Mouse (Mus musculus) heart, postnatal 36 days (tissue): ENCODE results near the gene Pdzk1. TPM values are rescaled to one million over a fixed set of nuclear protein-coding genes. Genes with fewer than 3 reads are reported as not detected.

Source experiments
- DNase-seq, 2 experiments: peaks; one replicate each; pipeline ENCODE4 v3.0.0; 2021 to 2022
- intact Hi-C: fragments of 180-260 bp; cut with DNase I; formaldehyde crosslinking; loops from one replicate; pipeline ENCODE4 v1.15.1; 2025
- total RNA-seq, 2 experiments: library from RNA; stranded (reverse); gene quantifications; 2 replicates each; pipeline ENCODE4 v1.2.3; 2021

The Pdzk1 gene
- total RNA-seq, 2 experiments from 2014 or later: not detected

DNA sequence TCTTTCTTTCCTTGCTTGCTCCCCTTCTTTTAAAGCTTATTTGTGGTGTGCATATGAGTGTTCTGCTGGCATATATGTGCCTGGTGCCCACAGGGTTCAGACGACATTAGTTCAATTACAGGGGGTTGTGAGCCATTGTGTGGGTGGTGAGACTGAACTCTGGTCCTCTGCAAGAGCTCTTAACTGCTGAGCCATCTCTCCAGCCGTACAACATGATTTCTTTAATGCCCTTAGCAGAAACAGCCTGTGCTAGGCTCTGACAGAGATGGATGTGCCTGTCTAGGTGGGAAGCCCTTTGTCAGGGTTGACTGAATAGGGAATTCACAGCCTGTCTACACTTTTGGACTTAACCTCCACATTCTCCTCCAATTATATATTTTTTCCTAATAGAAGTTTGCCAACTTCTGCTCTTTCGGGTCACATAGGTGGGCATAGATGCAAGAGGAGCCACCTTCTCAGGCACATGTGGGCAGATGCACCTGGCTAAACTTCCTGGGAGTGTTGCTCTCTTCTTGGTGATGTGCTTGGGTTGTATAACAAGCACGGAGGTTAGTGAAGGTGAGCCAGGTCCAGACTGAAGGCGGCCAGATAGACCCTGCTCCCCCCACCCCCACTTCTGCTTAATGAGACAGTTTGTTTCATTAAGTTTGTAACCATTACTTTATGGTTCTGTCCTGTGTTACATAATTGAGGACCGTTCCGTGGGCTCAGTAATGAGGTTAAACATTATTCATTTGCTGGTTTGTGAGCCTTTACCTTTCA, 5.7 kb downstream of the Pdzk1 start:
- no peak for DNase-seq
- intact Hi-C loops: no loop called here

DNA sequence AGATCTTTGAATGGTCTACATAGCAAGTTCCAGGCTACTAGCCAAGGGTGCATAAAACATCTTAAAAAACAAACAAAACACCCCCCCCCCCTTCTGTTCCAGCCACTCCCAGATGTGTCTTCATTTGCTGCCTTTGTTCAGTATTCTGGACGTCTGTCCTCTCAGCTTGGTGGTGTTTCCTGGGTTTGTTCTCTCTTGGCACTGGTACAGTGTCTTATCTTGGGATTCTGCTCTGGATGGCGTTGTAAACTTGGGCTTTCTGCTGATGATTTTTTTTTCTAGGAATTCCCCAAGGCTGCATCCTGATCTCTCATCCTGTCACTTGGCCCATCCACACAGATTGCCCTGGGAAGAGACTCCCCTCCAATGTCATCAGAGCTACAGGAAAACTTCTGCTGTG, 7.3 kb downstream of the Pdzk1 start:
- DNase-seq: no peak
- intact Hi-C loops: no loop called here

DNA sequence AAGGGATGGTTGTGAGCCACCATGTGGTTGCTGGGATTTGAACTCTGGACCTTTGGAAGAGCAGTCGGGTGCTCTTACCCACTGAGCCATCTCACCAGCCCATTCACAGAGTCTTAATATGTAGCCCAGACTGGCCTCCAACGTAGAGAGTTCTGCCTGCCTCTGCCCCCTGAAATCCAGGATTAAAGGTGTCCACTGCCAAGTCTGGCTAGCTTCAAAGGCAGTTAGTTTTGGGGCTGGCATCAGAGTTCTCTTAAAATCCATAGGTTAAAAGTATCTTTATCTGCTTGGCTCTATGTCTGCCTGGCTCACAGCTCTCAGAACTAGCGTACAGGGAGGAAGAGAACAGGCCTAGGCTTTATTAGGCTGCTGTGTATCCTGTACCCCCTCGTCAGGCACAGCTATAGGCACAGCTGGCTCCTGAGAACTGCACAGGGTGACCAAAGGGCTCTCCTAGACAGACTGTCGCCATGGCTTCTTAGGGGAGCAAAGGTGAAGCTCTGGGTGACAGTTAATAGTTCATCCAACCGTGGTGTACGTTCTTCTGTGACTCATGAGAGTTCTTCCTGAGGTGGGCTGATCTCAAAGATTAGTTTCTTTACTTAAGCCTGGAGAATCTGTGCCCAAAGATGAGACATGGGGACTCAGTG, 10.0 kb downstream of the Pdzk1 start:
- intact Hi-C loops: no loop called here
- DNase-seq: no peak

DNA sequence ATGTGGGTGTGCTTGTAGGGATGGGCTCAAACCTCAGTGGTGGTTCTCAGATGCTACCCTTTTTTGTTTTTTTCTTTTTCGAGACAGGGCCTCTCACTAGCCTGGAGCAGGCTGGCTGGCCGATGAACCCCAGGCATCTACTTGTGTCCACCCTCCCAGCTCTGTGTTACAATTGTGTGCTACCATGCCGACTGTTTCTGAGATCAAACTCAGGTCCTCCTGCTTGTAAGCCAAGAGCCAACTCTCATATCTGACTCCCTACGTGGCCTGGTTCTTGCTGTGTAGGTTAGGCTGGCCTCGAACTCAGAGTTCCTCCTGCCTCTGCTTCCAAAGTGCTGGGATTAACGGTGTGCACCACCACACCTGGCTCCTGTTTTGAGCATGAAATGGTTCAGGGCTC, 16.1 kb downstream of the Pdzk1 start:
- no peak for DNase-seq
- intact Hi-C loops: no loop called here

DNA sequence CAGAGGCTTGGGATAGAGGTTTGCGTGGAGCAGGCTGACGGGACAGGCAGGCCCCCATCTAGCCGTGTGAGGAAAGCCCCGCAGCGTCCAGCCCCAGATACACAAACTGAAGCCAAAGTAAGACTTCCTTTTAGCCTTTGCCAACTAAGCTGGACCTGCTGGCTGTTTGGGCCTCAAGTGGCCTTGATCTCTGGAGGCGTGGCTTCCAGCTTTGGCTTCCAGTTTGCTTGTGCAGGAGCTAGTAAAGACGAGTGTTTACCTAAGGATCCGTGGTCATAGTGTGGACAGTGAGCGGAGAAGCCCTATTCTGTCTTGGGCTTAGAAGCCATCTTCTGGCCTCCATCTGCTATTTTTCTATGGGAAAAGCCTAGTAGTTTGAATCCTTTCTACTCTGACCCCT, 16.7 kb downstream of the Pdzk1 start:
- intact Hi-C loops: no loop called here
- no peak for DNase-seq

DNA sequence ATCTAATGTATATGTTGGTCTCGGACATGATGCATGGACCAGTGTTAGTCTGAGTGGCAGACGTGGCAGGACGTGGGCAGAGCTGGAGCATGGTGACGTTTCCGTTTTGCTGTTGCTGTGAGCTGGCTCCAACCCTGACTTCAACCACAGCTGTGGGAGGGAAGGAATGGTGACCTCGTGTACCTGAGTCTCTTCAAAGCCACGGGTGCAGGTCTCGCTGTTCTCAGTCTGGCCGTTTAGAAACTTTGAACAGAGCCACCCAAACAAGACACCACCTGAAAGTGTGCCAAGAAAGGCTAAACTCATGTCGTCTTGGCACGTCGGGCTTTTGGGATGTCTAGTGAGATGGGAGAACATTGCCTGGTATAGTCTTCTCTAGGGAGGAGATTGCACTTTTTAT, 17.9 kb downstream of the Pdzk1 start:
- no peak for DNase-seq
- intact Hi-C loops: no loop called here

DNA sequence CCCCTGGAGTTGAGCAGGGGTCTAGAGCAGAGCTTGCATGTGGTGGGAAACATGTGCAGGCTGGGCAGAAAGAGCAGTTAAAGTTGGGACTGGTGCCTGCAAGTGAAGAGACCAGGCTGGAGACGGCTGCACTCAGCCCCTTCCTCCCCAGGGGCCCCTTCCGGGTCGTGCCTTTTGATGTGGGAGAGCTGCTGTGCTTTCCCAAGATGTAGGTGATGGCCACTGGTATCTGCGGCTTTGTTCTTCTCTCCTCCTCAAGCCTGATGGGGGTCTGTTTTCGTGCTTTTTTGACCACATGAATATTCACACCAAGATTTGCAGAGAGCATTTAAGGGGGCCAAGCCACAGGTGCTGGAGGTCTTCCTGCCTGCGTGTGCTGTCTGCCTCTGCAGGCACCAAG, 18.6 kb downstream of the Pdzk1 start:
- DNase-seq: no peak
- intact Hi-C loops: no loop called here

DNA sequence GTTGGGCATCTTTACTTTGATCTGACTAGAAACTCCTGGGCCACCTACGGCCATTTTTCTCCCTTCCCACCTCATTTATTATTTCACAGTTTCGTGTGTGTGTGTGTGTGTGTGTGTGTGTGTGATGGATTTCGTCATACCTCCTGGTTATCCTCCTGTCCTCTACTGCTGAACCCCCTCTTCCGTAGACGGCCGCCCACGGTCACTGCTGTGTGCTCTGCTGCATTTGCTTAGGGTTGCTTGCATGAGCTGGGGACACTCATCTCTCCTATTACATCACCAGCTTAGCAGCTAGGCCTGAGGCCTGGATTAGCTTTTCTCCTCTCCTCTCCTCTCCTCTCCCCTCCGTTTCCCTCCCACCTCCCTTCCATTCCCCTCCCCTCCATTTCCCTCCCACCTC, 19.4 kb downstream of the Pdzk1 start:
- DNase-seq: no peak
- intact Hi-C loops: no loop called here

DNA sequence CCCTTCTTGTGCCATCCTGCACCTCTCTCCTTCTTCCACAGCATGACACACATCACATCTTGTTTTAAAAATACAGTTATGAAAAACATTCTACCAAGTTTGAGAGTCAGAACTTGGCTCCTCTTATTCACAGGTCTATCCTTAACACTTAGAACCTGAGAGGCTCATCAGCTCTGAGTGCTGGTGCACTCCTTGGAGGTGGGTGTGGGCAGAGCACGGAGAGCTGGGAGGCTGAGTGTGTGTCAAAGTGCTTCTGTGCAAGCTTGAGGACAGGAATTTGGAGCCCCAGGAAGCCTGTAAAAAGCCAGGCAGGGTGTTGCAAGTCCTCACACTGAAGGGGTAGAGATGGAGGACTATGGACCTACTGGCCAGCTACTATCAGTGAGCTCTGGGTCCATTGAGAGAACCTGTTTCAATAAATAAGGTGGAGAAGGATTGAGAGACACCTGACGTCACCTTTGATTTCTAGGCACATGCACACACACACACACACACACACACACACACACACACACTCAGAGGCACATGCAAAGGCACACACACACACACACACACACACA, 20.2 kb downstream of the Pdzk1 start:
- no peak for DNase-seq
- intact Hi-C loops: no loop called here

DNA sequence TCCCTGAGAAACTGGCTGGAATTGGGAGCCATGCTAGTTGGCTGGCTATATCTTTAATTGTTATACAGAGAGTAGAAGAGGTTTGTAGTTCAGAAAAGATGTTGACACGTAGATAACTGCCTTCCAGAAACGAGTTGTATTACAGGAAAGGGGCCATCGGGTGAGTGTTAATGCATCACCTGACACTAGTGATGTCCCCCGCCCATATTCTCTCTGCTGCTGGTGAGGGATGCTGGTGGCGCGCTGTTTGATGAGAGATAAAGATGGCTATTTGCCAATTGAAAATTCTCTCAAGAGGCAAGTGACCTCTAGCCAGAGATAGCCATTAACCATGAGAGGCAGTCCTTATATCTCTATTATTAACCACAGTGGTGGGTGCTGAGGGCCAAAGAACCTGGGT, 23.5 kb downstream of the Pdzk1 start:
- DNase-seq: no peak
- intact Hi-C loops: no loop called here

DNA sequence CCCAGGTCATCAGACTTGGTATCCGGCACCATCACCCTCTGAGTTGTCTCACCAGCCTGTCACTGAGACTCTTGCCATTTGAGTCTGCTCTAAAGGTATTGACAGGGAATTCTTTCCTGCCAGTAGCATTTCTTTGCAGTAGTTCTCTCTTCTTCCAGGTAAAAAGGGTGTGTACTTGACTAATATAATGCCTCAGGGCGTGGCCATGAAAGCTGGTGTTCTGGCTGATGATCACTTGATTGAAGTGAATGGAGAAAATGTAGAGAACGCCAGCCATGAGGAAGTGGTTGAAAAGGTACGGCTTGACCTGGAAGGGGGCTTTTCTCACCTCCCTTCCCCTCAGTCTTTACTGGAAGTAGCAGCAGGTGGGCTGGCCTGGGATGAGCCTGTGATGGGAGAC, 25.3 kb downstream of the Pdzk1 start:
- intact Hi-C loops: no loop called here
- DNase-seq: no peak

DNA sequence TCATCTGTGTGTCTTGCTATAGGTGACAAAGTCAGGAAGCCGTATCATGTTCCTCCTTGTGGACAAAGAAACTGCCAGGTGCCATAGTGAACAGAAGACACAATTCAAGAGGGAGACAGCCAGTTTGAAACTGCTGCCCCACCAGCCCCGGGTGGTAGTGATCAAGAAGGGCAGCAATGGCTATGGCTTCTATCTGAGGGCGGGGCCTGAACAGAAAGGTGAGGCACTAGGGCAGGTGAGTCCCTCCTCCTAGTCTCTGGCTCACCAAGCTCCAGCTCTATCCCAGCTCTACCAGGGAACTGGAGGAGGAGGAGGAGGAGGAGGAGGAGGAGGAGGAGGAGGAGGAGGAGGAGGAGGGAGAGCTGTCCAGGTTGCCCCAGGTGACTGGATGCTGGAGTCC, 26.7 kb downstream of the Pdzk1 start:
- intact Hi-C loops: no loop called here
- DNase-seq: no peak

DNA sequence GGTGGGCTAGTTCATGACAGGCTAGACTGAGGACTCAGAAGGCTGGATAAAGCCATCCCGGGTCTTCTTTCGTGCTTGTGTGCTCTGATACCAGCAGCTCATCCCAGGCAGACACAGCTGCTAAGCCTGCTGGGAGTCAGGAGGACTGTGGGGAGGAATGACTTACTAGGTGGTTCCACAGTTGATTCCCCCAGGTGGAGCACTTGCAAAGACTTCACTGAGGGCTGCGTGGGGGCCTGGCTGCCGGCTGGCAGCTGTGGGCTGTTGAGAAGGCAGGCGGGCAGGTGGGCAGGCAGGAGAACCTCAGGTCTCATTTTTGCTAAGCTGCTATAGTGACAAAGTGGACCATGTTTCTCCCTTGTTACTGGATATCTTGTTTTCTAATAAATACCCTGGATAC, 31.4 kb downstream of the Pdzk1 start:
- intact Hi-C loops: no loop called here
- DNase-seq: no peak

DNA sequence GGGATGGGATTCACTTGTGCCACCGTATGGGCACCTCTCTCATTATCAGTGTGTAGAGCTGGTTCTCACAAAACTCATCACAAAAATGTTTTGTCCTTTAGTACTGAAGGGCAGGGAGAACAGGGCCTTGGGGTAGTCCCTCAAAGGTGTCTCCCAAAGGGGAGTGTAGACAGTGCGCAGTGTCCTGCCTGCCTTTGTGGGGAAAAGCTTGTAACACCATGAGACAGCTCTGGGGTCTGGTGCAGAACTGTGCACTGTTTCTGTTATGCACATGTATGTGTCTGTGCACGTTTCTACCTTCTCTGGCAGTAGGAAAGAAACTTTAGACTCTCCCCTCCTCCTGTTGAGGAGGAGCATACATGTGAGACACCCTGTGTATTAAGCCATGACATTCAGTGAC, 38.8 kb downstream of the Pdzk1 start:
- no peak for DNase-seq
- intact Hi-C loops: no loop called here

DNA sequence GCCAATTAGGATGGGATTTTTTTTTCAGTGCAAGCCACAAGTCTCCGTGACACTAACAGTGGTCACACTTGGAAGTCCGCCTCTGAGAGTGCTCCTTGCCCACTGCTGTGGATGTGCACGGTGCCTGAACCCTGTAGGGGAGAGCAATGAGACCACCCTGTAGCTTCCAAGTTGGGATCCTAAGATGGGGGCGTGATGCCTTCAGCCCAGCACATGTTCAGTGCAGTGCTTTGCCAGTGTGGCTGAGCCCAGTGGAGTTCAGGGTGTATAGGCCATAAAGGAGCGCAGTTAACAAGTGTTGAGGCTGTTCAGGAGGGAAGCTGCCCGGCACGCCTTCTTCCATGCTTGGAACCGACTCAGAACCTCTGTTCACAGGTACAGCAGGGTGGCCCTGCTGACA, 39.5 kb downstream of the Pdzk1 start:
- intact Hi-C loops: no loop called here
- DNase-seq: no peak

DNA sequence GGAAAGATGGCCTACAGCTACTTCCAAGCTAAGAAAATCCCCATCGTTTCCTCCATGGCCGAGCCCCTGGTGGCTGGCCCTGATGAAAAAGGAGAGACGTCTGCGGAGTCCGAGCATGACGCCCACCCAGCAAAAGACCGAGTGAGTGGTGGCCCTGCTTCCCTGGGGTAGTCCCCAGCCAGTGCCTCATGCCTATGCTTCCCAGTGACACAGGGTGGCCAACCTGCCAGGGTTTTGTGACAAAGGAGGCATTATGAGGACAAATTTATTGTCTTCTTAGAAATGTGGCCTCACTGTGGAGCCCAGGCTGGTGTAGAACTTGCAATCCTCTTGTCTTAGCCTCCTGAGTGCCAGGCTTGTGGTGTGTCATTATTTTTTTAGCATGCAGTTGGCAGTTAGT, 40.0 kb downstream of the Pdzk1 start:
- no peak for DNase-seq
- intact Hi-C loops: no loop called here

DNA sequence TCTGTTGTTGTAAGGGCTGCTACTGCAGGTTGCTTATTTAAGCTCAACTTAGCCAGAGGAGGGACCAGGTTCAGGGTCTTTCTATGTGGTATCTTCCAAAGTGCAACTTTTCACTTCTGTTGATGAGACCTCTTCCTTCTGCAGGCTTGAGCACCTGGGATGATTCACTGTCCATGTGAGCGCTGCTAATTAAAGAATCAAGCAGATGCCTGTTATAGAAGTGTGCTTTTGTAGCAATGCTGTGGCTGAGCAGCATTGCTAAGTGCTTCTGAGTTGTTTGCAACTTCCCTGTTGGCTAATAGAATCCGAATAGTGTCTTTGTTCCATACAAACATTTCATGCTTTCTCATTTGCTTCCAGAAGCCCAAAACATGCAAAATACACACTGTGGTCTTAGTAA, 41.2 kb downstream of the Pdzk1 start:
- no peak for DNase-seq
- intact Hi-C loops: no loop called here

DNA sequence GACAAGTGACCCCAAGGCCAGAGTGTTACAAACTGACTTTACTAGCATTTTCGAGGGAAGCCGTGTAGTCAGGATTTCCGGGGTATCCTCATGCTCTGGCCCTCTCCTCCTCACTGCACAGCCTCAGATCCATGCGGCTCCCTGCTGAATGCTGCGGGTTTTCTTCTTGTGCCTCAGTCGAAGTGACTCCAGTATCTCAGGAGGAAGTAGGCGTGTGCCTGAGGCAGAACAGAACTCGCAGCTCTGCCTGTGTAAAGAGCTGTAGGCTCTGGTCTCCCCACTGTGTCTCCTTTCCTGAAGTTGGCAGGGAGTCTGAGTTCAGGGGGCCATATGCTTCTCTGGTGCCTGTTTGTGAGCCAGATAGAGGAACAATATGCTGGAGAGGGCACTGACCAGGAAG, 42.0 kb downstream of the Pdzk1 start:
- intact Hi-C loops: no loop called here
- no peak for DNase-seq

DNA sequence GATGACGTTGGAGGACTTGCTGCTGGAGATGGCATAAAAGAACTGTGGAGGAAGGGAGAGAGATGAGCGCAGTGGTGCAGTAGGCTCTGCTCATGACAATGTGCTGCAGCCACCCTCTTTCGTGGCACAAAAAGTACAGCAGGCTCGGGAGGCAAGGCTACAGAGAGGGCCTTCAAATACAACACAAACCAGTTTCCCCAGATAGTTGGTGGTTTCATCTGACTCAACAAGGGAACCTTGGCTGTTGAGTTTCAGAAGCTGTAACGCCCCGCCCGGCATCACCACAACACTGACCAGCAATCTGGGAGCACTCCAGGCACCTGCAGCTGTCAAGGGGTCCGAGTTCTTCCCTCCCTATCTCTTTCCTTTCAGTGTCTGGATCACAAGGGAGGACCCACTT, 43.4 kb downstream of the Pdzk1 start:
- no peak for DNase-seq
- intact Hi-C loops: no loop called here

DNA sequence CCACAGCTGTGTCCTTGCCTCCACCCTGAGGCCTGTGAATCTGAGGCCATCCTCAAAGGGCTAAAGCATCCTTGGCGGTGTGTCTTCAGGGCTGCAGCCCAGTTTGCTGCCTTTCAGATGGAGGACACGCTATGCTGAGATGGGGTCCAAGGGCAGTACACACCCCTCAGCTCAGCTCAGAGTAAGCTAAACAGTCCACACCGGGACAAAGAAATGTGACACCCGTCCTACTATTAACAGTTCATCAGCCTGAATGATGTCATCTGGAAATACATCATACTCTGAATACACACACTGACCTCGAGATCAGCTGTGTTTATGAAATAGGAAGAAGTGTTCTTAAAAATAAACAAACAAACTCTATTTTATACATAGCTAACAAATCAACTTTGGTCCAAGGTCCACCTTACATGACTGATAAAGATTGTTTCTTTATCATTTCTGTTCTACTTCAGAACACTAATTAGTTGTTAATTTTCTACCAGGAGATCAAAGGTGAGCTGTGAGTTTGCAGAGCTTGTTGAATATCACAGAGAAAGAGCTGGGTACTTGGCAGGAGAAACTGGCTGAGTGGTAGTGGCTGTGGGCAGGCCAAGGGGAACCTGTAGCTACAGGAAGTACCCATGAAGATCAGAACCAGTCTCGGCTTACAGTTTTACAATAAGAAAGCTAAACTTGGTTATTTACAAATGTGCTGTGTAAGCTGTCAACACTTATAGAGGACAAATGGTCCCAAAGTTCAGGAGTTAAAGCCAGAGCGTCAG, 45.9 kb downstream of the Pdzk1 start:
- intact Hi-C loops: no loop called here
- DNase-seq: no peak

DNA sequence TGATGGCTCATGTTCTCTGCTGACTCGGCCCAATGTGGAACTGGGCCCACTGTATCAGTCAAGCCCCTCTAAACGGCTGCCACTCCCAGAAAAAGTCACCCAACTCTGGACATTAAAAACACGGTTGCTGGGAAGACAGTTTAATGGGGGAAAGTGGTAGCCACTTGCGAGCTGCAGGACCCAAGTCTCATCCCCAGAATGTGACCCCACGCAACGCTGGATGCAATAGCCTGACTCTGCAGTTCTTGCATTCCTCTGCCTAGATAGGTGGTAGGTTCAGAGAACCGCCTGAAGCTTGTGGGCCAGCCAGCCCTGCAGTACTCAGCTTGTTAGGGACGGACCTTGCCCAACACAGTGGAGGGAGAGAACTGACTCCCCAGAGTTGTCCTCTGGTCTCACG, 50.5 kb downstream of the Pdzk1 start:
- no peak for DNase-seq
- intact Hi-C loops: no loop called here

DNA sequence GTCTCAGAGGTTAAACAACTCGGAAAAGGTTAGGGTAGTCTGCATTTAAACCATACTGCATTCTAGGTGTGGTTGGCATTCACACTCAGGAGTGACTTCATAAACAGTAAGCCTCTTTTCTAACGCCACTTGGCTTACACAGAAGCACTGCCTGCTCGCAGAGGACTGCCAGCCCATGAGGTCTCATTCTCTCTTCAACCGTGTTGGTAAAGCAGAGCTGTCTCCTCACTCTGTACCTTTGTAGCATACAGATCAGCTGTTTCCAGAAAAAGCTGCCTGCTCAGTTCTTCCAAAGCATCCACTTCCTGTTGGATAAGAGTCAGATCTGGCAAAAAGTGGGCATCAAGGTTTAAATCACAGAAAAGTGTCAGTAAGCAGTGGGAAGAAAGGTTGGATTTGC, 51.3 kb downstream of the Pdzk1 start:
- DNase-seq: no peak
- intact Hi-C loops: no loop called here
